Mouse (Mus musculus) mature B cell (primary cell): ENCODE measurements at regions not wholly inside any gene's neighbourhood (a gene's known extent, or its start where the extent isn't known, plus 50 kb on each side); places are given as distances from the start of the nearest gene placed in this dataset.
"Not testable (repeated sequence)": the region's sequence is repeated elsewhere in the genome, so short reads cannot be mapped to it uniquely, and the experiment has no call there.

Source experiments
- in situ Hi-C: fragments of 300-500 bp; cut with MboI; formaldehyde crosslinking; loops from 2 replicates; pipeline ENCODE4 v1.14.3; 2019

DNA sequence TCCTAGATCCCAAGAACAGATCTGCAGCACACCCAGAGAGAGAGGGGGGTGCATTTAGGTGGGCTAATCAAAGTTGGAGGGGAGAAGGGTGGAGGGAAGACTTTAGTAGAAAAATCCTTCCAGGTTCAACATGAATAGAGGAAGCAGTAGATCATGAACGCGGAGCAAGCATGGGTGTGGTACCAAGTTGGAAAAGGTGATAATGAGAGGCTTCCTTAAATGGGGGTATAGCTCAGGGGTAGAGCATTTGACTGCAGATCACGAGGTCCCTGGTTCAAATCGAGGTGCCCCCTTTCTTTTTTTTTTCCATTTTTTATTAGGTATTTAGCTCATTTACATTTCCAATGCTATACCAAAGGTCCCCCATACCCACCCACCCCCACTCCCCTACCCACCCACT lies 54.0 kb upstream of the Krba1 start:
- in situ Hi-C loops, result not testable (repeated sequence)

DNA sequence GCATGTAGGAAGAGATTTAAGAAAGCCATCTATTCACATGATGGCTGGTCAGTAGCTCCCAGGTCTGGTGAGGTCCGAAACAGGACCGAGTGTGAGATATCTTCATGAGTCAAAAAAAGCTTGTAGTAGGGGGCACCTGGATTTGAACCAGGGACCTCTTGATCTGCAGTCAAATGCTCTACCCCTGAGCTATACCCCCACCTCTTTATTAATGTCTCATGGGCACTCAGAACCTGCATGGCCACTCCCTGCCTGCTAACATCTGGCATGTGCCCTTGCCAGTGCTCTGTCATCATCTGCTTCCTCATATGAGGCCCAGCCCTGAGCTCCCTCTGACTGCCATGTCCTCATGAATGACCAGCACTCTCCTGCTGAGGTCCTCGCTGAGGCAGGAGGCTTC lies 58.4 kb upstream of the Krba1 start:
- in situ Hi-C loops, result not testable (repeated sequence)

DNA sequence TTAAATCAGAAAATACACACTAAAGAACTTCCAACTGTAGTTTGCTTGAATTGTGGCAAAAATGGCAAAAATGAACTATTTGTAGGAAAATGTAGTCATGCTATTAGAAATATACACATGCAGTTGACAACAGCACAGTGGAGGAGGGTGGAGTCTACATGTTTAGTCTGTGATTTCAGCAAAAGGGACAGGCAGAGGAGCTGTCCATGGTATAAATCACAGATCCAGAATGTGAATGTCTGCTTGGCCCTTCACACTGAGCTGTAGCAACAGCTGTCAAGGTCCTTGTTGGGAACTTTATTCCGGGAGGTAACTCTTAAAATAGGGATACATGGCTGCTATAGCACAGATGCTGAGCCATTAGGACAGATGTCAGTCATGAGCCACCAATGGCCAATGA lies 107.4 kb upstream of the Krba1 start:
- in situ Hi-C loops, result no loop called here

DNA sequence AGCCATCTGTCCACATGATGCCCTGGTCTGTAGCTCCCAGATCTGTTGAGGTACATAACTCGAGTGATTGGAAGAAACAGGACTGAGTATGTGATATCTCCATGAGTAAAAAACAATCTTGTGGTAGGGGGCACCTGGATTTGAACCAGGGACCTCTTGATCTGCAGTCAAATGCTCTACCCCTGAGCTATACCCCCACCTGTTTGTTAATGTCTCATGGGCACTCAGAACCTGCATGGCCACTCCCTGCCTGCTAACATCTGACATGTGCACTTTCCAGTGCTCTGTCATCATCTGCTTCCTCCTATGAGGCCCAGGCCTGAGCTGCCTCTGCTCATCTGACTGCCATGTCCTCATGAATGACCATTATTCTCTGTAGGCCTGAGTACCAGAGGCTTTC lies 115.7 kb upstream of the Krba1 start:
- in situ Hi-C loops, result not testable (repeated sequence)

DNA sequence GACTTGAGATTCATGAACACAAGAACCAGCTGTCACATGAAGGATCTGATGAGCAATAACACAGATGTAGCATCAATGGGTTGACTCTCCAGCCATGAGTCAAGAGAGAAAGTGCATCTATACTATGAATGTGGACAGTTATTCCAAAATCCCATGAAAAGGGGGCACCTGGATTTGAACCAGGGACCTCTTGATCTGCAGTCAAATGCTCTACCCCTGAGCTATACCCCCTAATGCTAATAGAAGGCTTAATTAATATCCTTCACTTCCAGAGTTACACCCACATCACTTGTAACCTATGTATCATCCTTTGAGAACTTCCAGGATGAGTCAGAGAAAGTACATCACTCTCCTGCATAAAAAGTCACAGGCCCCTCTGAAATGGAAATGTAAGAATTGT lies 133.8 kb upstream of the Krba1 start:
- in situ Hi-C loops, result not testable (repeated sequence)

DNA sequence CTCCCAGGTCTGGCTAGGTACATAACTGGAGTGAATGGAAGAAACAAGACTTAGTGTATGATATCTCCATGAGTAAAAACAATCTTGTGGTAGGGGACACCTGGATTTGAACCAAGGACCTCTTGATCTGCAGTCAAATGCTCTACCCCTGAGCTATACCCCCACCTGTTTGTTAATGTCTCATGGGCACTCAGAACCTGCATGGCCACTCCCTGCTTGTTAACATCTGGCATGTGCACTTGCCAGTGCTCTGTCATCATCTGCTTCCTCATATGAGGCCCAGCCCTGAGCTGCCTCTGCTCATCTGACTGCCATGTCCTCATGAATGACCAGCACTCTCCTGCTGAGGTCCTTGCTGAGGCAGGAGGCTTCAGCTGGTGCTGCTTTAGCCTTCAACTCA lies 142.4 kb upstream of the Krba1 start:
- in situ Hi-C loops, result not testable (repeated sequence)

DNA sequence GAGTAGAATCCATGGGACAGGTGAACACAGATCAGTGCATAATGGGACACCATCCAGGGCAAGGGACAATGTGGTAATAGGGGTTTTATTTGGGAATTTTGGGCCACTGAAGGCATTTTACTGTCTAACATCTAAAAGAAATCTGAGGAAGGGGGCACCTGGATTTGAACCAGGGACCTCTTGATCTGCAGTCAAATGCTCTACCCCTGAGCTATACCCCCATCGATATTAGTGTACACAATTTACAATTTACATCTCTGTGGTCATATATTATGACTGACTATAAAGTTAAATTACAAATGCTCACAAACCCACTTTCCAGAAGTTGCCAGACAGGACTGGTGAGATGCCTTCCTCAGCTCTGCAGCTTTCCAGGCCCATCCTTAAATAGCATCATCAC lies 143.4 kb upstream of the Krba1 start:
- in situ Hi-C loops, result no loop called here

DNA sequence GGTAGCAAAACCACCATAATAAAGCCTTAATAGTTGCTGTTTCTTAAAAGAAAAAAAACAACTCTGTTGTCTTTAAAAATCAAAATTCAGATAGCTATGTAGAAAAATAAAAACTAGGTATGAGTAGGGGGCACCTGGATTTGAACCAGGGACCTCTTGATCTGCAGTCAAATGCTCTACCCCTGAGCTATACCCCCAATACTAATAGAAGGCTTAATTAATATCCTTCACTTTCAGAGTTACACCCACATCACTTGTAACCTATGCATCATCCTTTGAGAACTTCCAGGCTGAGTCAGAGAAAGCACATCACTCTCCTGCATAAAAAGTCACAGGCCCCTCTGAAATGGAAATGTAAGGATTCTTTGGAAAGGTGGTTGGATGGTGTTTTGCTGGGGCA lies 151.2 kb upstream of the Krba1 start:
- in situ Hi-C loops, result not testable (repeated sequence)

DNA sequence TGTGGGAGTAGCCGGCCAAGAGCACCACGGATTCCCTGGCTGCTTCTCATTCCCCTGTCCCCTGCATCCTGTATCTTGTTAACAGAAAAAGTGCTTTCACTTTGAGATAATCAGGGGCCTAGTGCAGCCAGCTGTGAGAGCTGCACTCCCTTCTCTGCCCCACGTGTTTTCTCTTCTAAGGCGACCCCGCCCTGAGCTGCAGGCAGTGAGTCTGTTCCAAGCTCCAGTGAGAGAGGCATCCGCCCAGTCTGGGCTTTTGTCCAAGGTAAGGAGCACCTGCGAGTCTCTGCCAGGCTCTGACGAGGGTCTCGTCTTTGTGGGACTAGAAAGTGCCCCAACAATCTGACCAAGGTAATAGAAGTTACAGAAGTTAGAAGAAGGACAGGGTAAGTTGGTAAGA lies 141.0 kb upstream of the Zfp746 start:
- in situ Hi-C loops, result no loop called here

DNA sequence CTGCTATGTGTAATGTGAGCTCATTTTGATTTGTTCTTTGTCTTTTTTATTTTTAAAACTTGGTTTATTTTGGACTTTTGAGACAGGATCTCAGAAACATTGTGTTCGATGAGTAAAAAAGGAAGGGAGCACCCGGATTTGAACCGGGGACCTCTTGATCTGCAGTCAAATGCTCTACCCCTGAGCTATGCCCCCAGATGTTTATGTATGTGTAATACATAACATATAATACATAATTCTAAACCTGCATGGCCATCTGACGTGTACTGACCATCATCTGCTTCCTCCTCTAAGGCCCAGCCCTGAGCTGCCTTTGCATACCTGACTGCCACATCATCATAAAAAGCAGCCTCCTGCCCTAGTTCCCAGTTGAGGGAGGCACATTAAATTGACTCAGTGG lies 137.8 kb upstream of the Zfp746 start:
- in situ Hi-C loops, result no loop called here

DNA sequence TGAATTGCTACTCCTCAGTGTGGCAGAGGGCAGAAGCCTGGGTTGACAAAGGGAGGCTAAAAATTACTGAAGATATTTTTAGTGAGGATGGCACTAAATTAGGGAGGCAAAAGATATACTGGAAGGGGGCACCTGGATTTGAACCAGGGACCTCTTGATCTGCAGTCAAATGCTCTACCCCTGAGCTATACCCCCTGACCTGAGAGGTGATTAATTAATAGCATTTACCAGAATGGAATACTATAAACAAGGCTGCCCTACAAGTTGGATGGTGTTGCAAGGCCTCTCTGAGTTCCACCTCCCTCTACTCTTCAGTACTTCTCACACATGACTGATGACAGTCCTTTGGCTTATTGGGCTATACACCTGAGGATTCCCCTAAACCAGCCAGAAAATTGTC lies 136.6 kb upstream of the Zfp746 start:
- in situ Hi-C loops, result no loop called here

DNA sequence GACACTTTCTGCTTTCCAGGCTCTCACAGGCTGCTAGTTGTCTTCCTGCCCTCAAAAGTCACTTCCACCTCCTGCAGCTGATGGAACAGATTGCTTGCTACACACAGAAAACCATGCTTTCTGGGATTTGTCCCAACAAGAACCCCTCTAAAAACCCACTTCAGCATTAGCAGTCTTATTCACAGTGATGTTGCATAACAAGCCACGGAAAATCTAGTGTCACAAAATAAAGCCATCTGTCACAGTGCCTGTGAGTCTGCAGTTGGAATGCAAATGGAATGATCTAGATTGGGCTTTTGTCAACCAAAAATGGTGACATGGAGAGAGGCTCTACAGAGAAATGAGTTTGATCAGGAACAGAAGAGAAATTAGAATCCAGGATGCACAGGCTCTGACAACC lies 135.4 kb upstream of the Zfp746 start:
- in situ Hi-C loops, result not testable (repeated sequence)

DNA sequence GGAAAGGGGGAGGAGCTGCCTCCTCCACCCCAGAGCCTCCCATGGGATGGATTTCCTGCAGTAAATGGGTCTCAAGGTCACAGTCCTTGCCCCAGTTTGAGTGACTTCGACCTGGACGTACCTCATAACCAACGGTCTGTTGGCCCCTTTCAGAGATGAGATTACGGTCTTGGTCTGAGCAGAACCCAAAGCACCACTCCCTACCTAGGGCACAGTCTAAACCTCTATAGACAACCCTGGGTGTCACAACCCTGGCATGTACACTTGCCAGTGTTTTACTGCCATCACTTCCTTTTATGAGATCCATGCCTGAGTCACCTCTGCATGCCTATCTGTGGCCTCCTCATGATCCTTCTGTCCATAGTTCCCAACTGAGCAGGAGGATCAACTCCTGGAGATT lies 128.8 kb upstream of the Zfp746 start:
- in situ Hi-C loops, result no loop called here

DNA sequence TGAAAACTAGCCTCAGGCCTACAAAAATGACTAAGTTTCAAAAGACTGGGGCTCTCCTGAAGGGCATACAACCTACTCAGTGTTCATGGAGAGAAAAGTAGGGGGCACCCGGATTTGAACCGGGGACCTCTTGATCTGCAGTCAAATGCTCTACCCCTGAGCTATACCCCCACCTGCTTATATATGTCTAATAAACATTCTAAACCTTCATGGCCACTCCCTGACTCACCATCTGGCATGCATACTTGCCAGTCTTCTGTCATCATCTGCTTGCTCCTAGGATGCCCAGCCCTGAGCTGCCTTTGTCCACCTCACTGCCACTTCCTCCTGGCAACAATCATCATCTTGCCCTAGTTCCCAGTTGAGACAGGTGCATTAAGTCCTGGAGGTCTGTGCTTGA lies 123.3 kb upstream of the Zfp746 start:
- in situ Hi-C loops, result no loop called here

DNA sequence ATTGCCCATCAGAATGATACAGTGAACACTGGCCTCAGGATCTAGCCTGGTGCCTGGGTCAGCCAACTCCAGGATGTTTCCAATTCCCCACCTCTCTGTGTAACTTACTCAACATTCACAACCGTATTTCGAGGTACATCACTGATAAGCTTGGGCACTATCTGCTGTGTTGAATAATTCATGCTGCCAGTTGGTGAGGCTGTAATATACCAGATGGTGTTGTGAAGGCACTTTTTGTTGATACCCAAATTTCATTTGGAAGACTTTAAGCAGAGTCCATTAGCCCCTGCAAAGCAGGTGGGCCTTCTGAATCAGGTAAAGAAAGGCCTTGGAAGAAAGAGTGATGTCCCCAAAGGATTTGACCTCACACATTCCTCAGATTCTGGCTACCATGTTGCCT lies 122.7 kb upstream of the Zfp746 start:
- in situ Hi-C loops, result no loop called here

DNA sequence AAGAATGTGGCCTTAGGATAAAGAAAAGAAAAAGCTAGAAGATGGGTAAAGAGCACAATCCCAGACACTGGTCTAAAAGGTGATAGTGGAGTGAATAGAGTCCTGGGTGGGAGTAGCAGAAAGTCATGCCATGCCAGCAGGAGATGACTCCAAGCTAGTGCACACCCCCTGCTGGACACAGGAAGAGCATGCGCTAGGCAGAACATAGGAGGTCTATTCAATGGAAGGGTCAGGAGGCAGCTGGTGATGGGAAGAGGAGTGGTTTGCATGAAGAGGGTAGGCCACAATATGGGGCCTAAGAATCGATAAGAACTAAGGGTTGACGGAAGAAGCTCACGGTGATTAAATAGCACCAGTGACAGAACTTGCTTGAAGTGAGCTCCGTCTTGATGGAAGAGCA lies 119.3 kb upstream of the Zfp746 start:
- in situ Hi-C loops, result no loop called here

DNA sequence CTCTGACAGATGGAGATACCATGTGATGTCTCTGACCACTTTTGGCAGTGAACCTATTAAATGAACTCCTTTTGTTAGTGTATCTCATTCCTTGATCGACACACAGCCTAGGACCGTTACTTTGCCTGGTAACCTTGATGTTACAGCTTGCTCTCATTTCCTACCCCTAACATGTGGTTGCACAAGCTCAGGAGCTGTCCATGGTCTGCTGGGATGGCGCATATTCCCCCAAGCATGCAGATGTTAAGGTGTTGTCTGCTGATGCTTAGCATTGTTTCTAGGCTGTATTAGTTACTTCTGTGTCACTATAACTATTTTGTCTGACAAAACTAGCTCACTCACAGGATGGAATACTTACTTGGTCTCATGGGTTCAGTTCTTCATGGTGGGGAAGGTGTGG lies 113.6 kb upstream of the Zfp746 start:
- in situ Hi-C loops, result loop anchor here (25.0 kb wide), 1 partner anchor 437 kb away; the partner anchor contains the start of genes AI854703 and Gimap8

DNA sequence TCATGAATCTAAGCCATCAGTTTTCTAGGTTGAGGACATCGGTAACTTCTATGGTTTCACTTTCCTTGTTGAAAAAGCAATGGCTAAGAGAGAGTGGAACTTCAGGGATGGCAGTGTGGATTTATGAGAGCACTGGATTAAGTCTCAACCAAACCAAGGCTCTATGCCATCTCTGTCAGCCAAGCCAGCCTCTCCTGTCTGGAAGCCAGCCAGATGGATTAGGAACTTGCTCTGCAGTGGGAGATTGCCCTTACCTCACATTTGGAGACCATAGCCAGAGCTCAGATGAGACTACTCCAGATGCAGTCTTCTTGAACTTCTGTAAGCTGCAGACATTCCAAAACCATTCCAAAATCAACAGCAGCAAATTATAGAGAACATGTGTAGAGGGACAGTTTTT lies 112.4 kb upstream of the Zfp746 start:
- in situ Hi-C loops, result loop anchor here (25.0 kb wide), 1 partner anchor 438 kb away; the partner anchor contains the start of genes AI854703 and Gimap8

DNA sequence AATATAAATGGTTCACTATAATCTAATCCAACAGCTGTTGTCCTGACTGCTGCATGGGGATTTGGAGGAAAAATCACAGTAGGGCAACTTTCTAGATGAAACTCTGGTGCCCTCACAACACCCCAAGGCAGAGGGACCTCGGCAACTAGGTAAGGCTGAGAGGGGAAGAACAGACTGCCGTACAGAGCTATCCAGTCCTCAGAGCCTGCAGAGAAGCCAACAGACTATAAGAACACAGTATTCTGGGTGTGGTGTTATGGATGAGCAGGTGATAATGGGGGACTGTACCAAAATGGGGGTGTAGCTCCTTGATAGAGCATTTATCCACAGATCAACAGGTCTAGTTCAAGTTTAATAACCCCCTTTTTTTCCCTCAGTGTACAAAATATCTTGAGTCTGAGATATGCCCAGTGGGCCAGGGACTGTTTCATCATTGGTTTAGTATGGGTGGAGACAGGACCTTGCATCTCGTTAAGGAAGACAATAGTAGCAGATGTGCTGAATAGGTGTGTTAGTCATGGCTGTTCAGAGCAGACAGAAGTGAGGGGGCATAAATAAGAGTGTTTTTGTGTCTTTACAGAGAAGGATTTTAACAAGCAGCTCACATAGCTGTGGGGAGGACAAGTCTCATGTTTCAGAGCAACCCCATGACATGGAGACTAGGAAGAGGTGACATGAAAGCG lies 111.4 kb upstream of the Zfp746 start:
- in situ Hi-C loops, result loop anchor here (25.0 kb wide), 1 partner anchor 439 kb away; the partner anchor contains the start of genes AI854703 and Gimap8

DNA sequence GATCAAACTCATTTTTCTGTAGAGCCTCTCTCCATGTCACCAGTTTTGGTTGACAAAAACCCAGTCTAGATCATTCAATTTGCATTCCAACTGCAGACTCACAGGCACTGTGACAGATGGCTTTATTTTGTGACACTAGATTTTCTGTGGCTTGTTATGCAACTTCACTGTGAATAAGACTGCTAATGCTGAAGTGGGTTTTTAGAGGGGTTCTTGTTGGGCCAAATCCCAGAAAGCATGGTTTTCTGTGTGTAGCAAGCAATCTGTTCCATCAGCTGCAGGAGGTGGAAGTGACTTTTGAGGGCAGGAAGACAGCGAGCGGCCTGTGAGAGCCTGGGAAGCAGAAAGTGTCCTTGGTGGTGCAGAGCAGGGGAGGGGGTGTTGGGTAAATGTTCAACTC lies 102.0 kb upstream of the Zfp746 start:
- in situ Hi-C loops, result loop anchor here (25.0 kb wide), 1 partner anchor 449 kb away; the partner anchor contains the start of genes AI854703 and Gimap8

DNA sequence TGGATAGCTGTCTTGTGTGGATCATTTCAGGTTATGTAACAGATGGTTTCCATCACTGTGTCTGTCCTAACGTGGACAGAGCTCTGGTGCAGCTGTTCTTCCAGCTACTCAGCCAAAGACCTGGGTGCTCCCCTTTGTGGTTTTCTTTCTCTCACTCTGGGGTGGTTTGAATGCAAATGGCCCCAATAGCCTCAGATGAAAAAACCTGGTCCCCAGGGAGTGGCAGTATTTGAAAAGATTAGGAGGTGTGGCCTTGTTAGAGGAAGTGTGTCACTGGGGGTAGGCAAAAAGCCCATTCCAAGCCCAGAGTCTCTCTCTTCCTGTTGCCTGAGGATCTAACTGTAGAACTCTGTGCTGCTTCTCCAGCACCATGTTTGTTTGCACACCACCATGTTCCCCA lies 98.9 kb upstream of the Zfp746 start:
- in situ Hi-C loops, result loop anchor here (25.0 kb wide), 1 partner anchor 452 kb away; the partner anchor contains the start of genes AI854703 and Gimap8

DNA sequence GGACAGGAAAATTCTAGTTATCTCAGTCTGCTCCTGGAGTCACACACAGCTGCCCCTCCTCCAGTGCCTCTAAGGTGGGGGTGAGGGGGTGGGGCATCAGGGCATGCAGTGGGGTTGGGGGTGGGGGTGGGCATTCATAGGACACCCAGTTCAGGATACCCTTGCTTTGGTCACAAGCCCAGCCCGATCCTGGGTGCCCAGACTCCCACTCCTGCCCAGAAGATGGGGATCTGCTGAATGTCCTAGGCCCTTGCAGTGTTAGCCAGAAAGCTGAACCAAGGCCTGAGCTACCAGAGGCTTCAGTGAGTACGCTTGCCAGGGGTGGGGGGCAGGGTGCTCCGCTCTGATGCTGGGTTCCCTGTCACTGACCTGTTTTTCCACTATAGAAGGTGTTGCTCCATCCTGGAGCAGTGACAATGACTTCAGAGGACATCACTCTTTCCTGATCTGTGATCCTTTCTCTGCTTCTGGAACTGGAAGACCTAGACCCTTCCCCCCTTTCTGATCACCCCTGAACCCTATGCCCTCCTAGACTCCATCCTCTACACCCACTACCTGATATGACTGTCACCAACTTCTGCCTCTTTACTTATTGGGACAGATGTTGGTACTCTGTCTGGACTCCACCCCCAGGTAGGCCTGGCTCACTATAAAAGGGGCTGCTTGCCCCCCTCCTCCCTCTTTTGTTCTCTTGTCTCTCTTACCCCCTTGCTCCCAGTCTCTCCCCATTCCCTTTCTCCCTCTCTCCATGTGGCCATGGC lies 92.1 kb upstream of the Zfp746 start:
- in situ Hi-C loops, result loop anchor here (25.0 kb wide), 1 partner anchor 459 kb away; the partner anchor contains the start of genes AI854703 and Gimap8

DNA sequence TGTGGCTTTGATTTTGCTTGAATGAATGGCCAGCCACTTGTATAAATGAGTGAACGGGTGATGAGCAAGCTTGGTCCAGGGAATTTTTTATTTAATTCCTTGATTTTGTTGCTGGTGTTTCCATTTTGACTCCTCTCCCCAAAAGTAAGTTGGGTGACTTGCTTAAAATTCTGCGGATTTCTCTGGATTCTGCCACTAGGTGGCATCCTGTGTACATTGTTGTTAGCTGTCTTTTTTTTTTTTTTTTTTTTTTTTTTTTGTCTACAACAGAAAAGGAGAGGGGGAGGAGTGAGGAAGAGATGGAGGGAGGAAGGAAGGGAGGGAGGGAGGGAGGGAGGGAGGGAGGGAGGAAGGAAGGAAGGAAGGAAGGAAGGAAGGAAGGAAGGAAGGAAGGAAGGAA lies 91.5 kb upstream of the Zfp746 start:
- in situ Hi-C loops, result loop anchor here (25.0 kb wide), 1 partner anchor 459 kb away; the partner anchor contains the start of genes AI854703 and Gimap8
